ENCODE assay signal across 8 mouse cellular contexts in the genomic region with DNA sequence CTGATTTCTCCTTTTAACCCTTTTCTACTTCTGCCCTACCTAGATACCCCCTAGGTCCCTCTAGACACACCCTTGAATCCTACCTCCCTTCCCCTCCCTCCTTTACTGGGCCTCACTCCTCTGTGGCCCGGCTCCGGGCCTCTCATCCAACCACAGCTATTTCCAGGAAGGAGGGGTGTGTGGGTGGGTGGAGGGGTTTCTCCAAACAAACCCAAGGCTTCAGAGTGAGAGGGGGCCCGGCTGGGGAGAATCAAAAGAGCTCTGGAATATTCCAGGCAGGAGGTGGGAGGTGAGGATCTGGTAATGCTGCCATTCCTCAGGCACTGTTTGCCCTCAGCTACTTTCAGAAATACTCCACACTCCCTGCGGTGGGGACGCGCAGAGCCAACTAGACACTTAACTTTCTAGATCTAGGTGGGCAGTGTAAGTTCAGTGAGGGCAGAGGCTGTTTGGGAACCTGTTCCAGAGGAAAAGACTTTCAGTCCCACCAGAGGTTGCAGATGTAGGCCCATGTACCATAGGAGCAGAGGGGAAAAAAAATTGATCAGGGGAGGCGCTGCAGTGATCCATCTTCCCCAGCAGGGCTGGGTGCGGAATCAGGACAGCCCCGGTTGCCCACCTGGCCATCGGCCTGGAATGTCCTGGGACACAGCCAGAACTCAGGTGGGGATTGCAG. TPM values are rescaled to one million over a fixed set of nuclear protein-coding genes. Genes with fewer than 3 reads are reported as not detected.
DNase-seq lines count a peak whose midpoint lies in the region; ATAC-seq and TF ChIP-seq lines count a peak whose summit lies in the region.

No protein-coding gene starts in this region.

- peak overlapping the region; percentile 49 for H3K4me3 ChIP-seq in hindbrain, embryonic 16.5 days (ENCODE audit: low read length)
- H3K4me3 ChIP-seq in lung, embryonic 14.5 days (ENCODE audit: low read depth, low read length): peak overlapping the region; percentile 48

- intact Hi-C loops in left cerebral cortex, postnatal 25 days (cut with DNase I): no loop called here

- no peaks in the 10 kb centered on the region for H3K9me3 ChIP-seq in hindbrain, embryonic 16.5 days (ENCODE audit: control insufficient read depth, low read length)
- no peaks in the 10 kb centered on the region for H3K9me3 ChIP-seq in lung, embryonic 14.5 days (ENCODE audit: low read depth, low read length)

- H3K4me1 ChIP-seq in hindbrain, embryonic 16.5 days (ENCODE audit: control insufficient read depth, insufficient read depth, low read depth, low read length): peaks cover 53% of the 10 kb centered on the region
- peaks cover 45% of the 10 kb centered on the region for H3K4me1 ChIP-seq in lung, embryonic 14.5 days (ENCODE audit: insufficient read depth)

- no peak for ATAC-seq in hindbrain, embryonic 16.5 days
- peak; percentile 39 for ATAC-seq in lung, embryonic 14.5 days (ENCODE audit: insufficient read depth)

- WGBS in hindbrain, embryonic 16.5 days: 26% methylated on average over 10 of the region's 10 CpGs
- WGBS in lung, embryonic 14.5 days: 10% methylated on average over 10 of the region's 10 CpGs

- TF ChIP-seq CTCF in lung, embryonic 14.5 days (IDR thresholded peaks at IDR 0.05; ENCODE audit: low read depth): peak; percentile 51

- peak; percentile 41 for DNase-seq in adrenal gland, postnatal 10 days
- DNase-seq in adrenal gland, postnatal 25 days: no peak
- peak; percentile 41 for DNase-seq in urinary bladder, postnatal 14 days (ENCODE audit: low spot score)
- DNase-seq in urinary bladder, postnatal 25 days (ENCODE audit: low spot score): no peak
- peak; percentile 78 for DNase-seq in lung, embryonic 14.5 days
- DNase-seq in thymus, adult 18-20 months: no peak
- no peak for DNase-seq in left cerebral cortex, postnatal 25 days (ENCODE audit: low spot score in 2 of 2)

- peak overlapping the region; percentile 64 for H3K9ac ChIP-seq in hindbrain, embryonic 16.5 days (ENCODE audit: low read depth, low read length)
- peak overlapping the region; percentile 58 for H3K9ac ChIP-seq in lung, embryonic 14.5 days

- peaks cover 9% of the 10 kb centered on the region; the same call in 1 of the 2 replicates for H3K36me3 ChIP-seq in hindbrain, embryonic 16.5 days (ENCODE audit: control insufficient read depth, insufficient read depth, low read length)
- peaks cover 31% of the 10 kb centered on the region for H3K36me3 ChIP-seq in lung, embryonic 14.5 days (ENCODE audit: insufficient read depth)

- peak overlapping the region; percentile 77 for H3K4me2 ChIP-seq in hindbrain, embryonic 16.5 days (ENCODE audit: low read length)
- H3K4me2 ChIP-seq in lung, embryonic 14.5 days: peak overlapping the region; percentile 80

- H3K27ac ChIP-seq in hindbrain, embryonic 16.5 days (ENCODE audit: low read depth, low read length): peak overlapping the region; percentile 55
- peak overlapping the region; percentile 98 for H3K27ac ChIP-seq in lung, embryonic 14.5 days (ENCODE audit: low read depth)

- H3K27me3 ChIP-seq in hindbrain, embryonic 16.5 days (replicated peaks; ENCODE audit: control insufficient read depth, insufficient read depth, low read length): peaks cover 9% of the 10 kb centered on the region
- no peaks in the 10 kb centered on the region for H3K27me3 ChIP-seq in lung, embryonic 14.5 days (ENCODE audit: insufficient read depth, low read length)

RNA-seq across cellular contexts. Expression of gene Tns2, which starts 0.9 kb away (rescaled TPM):
- total RNA-seq in adrenal gland, postnatal 10 days (2021): 10 to 100 TPM; 64.5 to 84.6 TPM
- total RNA-seq in adrenal gland, postnatal 25 days (2021): 75.2 and 78.7 TPM in 2 replicates
- polyA plus RNA-seq in hindbrain, embryonic 16.5 days (2015; fragmentation: Nextera tagmentation; extraction: Ambion mirVana): 8.7 and 14.9 TPM in 2 replicates
- 48.3 and 56.9 TPM in 2 replicates for polyA plus RNA-seq in lung, embryonic 14.5 days (2014; fragmentation: Nextera tagmentation; extraction: Ambion mirVana)
- 10 to 100 TPM; 11.8 to 19.1 TPM for total RNA-seq in left cerebral cortex, postnatal 25 days (2021)

RNA-seq across cellular contexts. Expression of gene Eif4b, which starts 27.6 kb away (rescaled TPM):
- 100 to 1,000 TPM; 248 to 266 TPM for total RNA-seq in adrenal gland, postnatal 10 days (2021)
- 244 and 270 TPM in 2 replicates for total RNA-seq in adrenal gland, postnatal 25 days (2021)
- 76.0 and 84.8 TPM in 2 replicates for polyA plus RNA-seq in hindbrain, embryonic 16.5 days (2015; fragmentation: Nextera tagmentation; extraction: Ambion mirVana)
- 134 and 137 TPM in 2 replicates for polyA plus RNA-seq in lung, embryonic 14.5 days (2014; fragmentation: Nextera tagmentation; extraction: Ambion mirVana)
- total RNA-seq in left cerebral cortex, postnatal 25 days (2021): 100 to 1,000 TPM; 157 to 161 TPM

RNA-seq across cellular contexts. Expression of gene Spryd3, which starts 34.9 kb away (rescaled TPM):
- total RNA-seq in adrenal gland, postnatal 10 days (2021): 10 to 100 TPM; 27.4 to 31.5 TPM
- total RNA-seq in adrenal gland, postnatal 25 days (2021): 29.4 and 40.3 TPM in 2 replicates
- 105 and 108 TPM in 2 replicates for polyA plus RNA-seq in hindbrain, embryonic 16.5 days (2015; fragmentation: Nextera tagmentation; extraction: Ambion mirVana)
- polyA plus RNA-seq in lung, embryonic 14.5 days (2014; fragmentation: Nextera tagmentation; extraction: Ambion mirVana): 11.5 and 13.6 TPM in 2 replicates
- total RNA-seq in left cerebral cortex, postnatal 25 days (2021): 100 to 1,000 TPM; 142 to 146 TPM

RNA-seq across cellular contexts. Expression of gene Igfbp6, which starts 43.0 kb away (rescaled TPM):
- 10 to 100 TPM; 40.3 to 48.1 TPM for total RNA-seq in adrenal gland, postnatal 10 days (2021)
- total RNA-seq in adrenal gland, postnatal 25 days (2021): 17.1 and 17.2 TPM in 2 replicates
- 3.9 and 4.4 TPM in 2 replicates for polyA plus RNA-seq in hindbrain, embryonic 16.5 days (2015; fragmentation: Nextera tagmentation; extraction: Ambion mirVana)
- polyA plus RNA-seq in lung, embryonic 14.5 days (2014; fragmentation: Nextera tagmentation; extraction: Ambion mirVana): 6.8 and 7.2 TPM in 2 replicates
- total RNA-seq in left cerebral cortex, postnatal 25 days (2021): 10 to 100 TPM; 36.5 to 43.1 TPM

RNA-seq across cellular contexts. Expression of gene Soat2, which starts 49.2 kb away (rescaled TPM):
- total RNA-seq in adrenal gland, postnatal 10 days (2021): 1 to 10 TPM; 4.9 to 8.1 TPM
- 0.55 and 1.2 TPM in 2 replicates for total RNA-seq in adrenal gland, postnatal 25 days (2021)
- not detected in 2 replicates for polyA plus RNA-seq in hindbrain, embryonic 16.5 days (2015; fragmentation: Nextera tagmentation; extraction: Ambion mirVana)
- 0.16 and 0.19 TPM in 2 replicates for polyA plus RNA-seq in lung, embryonic 14.5 days (2014; fragmentation: Nextera tagmentation; extraction: Ambion mirVana)
- under 1 TPM in 1 of 2 experiments, not detected in 1; 0.14 TPM for total RNA-seq in left cerebral cortex, postnatal 25 days (2021)

Comparison
In these comparisons a context has a peak if more than half of its experiments do, and no peak if none do; other contexts are left out.
1. DNase-seq: peak in adrenal gland, postnatal 10 days (single experiment), urinary bladder, postnatal 14 days (single experiment) and lung, embryonic 14.5 days (single experiment); none in adrenal gland, postnatal 25 days (single experiment), urinary bladder, postnatal 25 days (single experiment), thymus, adult 18-20 months (0 of 2) and left cerebral cortex, postnatal 25 days (0 of 2).